In genomic region chr11:68233469-68233965, GRCm38 (mm10) we compare ENCODE assay signal across 20 mouse cellular contexts.
DNase-seq lines count a peak whose midpoint lies in the region; ATAC-seq lines count a peak whose summit lies in the region.
"Had no signal": no experiment of that assay in that cellular context is flagged by ENCODE, and none has a peak within 500 bp of the region (broad histone marks: within the 10 kb centered on the region; RNA-seq: fewer than 3 reads in every experiment).

No protein-coding gene starts in this region.

- DNase-seq in midbrain, embryonic 11.5 days (ENCODE audit: low spot score, missing footprints): no peak
- DNase-seq in cerebellum, adult 11 months: peak; percentile 92
- DNase-seq in cerebellum, adult 9-11 months: peak; percentile 98
- no peak for DNase-seq in gastrocnemius, adult 18-20 months (ENCODE audit: low spot score)
- DNase-seq in kidney, adult 11 months: no peak
- DNase-seq in heart, postnatal 4 days: no peak
- DNase-seq: adrenal gland, postnatal 36 days; forebrain, postnatal 0 days; gastrocnemius, postnatal 14 days; heart, postnatal 10 days; liver, embryonic 13.5 days; midbrain, embryonic 14.5 days; thymus, postnatal 4 days had no signal

- no peak overlapping the region for H3K27ac ChIP-seq in midbrain, embryonic 13.5 days
- no peak overlapping the region for H3K27ac ChIP-seq in midbrain, embryonic 11.5 days (ENCODE audit: low read depth, low read length)
- H3K27ac ChIP-seq in hindbrain, embryonic 15.5 days (replicated peaks): no peak overlapping the region
- H3K27ac ChIP-seq: kidney, embryonic 15.5 days; limb, embryonic 12.5 days; liver, embryonic 13.5 days; lung, embryonic 15.5 days; macrophage; neural tube, embryonic 12.5 days had no signal

- peaks cover 61% of the 10 kb centered on the region for H3K27me3 ChIP-seq in midbrain, embryonic 13.5 days
- H3K27me3 ChIP-seq in midbrain, embryonic 11.5 days (ENCODE audit: control insufficient read depth, insufficient read depth, low read length): peaks cover 15% of the 10 kb centered on the region
- peaks cover 20% of the 10 kb centered on the region; the same call in 1 of the 2 replicates for H3K27me3 ChIP-seq in hindbrain, embryonic 15.5 days
- H3K27me3 ChIP-seq: kidney, embryonic 15.5 days; liver, embryonic 13.5 days; lung, embryonic 15.5 days had no signal

- 0 out of 2 replicates have a peak, but pooled peaks have one; percentile 14 for ATAC-seq in midbrain, embryonic 13.5 days
- ATAC-seq in midbrain, embryonic 11.5 days (ENCODE audit: low FRiP score): no peak
- ATAC-seq in hindbrain, embryonic 15.5 days (ENCODE audit: low FRiP score, low read depth): peak; percentile 72
- ATAC-seq: forebrain, postnatal 0 days had no signal

- 78% methylated on average over 9 of the region's 9 CpGs for WGBS in midbrain, embryonic 13.5 days
- WGBS in midbrain, embryonic 11.5 days: 87% methylated on average over 9 of the region's 9 CpGs
- WGBS in hindbrain, embryonic 15.5 days: 59% methylated on average over 9 of the region's 9 CpGs

- no peaks in the 10 kb centered on the region for H3K9me3 ChIP-seq in midbrain, embryonic 13.5 days
- H3K9me3 ChIP-seq in midbrain, embryonic 11.5 days (ENCODE audit: control insufficient read depth, low read length): no peaks in the 10 kb centered on the region
- H3K9me3 ChIP-seq in hindbrain, embryonic 15.5 days: no peaks in the 10 kb centered on the region
- H3K9me3 ChIP-seq: kidney, embryonic 15.5 days; liver, embryonic 13.5 days; lung, embryonic 15.5 days; neural tube, embryonic 12.5 days had no signal

- H3K36me3 ChIP-seq in midbrain, embryonic 13.5 days: no peaks in the 10 kb centered on the region
- H3K36me3 ChIP-seq in midbrain, embryonic 11.5 days (ENCODE audit: control insufficient read depth, insufficient read depth, low read length): no peaks in the 10 kb centered on the region
- H3K36me3 ChIP-seq in hindbrain, embryonic 15.5 days: no peaks in the 10 kb centered on the region
- H3K36me3 ChIP-seq: kidney, embryonic 15.5 days; limb, embryonic 12.5 days; liver, embryonic 13.5 days; lung, embryonic 15.5 days; neural tube, embryonic 12.5 days had no signal

- H3K4me1 ChIP-seq in midbrain, embryonic 13.5 days (replicated peaks): peaks cover 10% of the 10 kb centered on the region
- 0 out of 2 replicates have a peak, but pooled peaks cover 7% of the 10 kb centered on the region for H3K4me1 ChIP-seq in midbrain, embryonic 11.5 days (ENCODE audit: control insufficient read depth, insufficient read depth, low read length)
- peaks cover 11% of the 10 kb centered on the region for H3K4me1 ChIP-seq in hindbrain, embryonic 15.5 days (replicated peaks)
- H3K4me1 ChIP-seq: liver, embryonic 13.5 days had no signal

- no peak overlapping the region for H3K9ac ChIP-seq in midbrain, embryonic 13.5 days (replicated peaks)
- H3K9ac ChIP-seq in midbrain, embryonic 11.5 days (ENCODE audit: low read length): no peak overlapping the region
- H3K9ac ChIP-seq in hindbrain, embryonic 15.5 days: no peak overlapping the region
- H3K9ac ChIP-seq: forebrain, postnatal 0 days; kidney, embryonic 15.5 days; limb, embryonic 12.5 days; liver, embryonic 13.5 days; lung, embryonic 15.5 days; neural tube, embryonic 12.5 days had no signal

- no peak overlapping the region for H3K4me2 ChIP-seq in midbrain, embryonic 13.5 days (replicated peaks)
- no peak overlapping the region for H3K4me2 ChIP-seq in midbrain, embryonic 11.5 days
- H3K4me2 ChIP-seq in hindbrain, embryonic 15.5 days: no peak overlapping the region
- H3K4me2 ChIP-seq: kidney, embryonic 15.5 days; limb, embryonic 12.5 days; liver, embryonic 13.5 days; lung, embryonic 15.5 days; neural tube, embryonic 12.5 days had no signal

- H3K4me3 ChIP-seq in midbrain, embryonic 13.5 days (replicated peaks): no peak overlapping the region
- H3K4me3 ChIP-seq in midbrain, embryonic 11.5 days (ENCODE audit: low read depth, low read length): no peak overlapping the region
- H3K4me3 ChIP-seq in hindbrain, embryonic 15.5 days: no peak overlapping the region
- H3K4me3 ChIP-seq: kidney, embryonic 15.5 days; limb, embryonic 12.5 days; liver, embryonic 13.5 days; lung, embryonic 15.5 days; neural tube, embryonic 12.5 days had no signal

Comparison
In these comparisons a context has a peak if more than half of its experiments do, and no peak if none do; other contexts are left out.
1. DNase-seq: peak in cerebellum, adult 11 months (single experiment) and cerebellum, adult 9-11 months (single experiment); none in midbrain, embryonic 11.5 days (single experiment), gastrocnemius, adult 18-20 months (single experiment), kidney, adult 11 months (single experiment) and heart, postnatal 4 days (single experiment).